Mouse (Mus musculus): ENCODE data around the gene Rab12. TPM values are rescaled to one million over a fixed set of nuclear protein-coding genes. Genes with fewer than 3 reads are reported as not detected.

The Rab12 gene
- polyA plus RNA-seq, 1 experiment from 2014 or later: 58.9 TPM

DNA sequence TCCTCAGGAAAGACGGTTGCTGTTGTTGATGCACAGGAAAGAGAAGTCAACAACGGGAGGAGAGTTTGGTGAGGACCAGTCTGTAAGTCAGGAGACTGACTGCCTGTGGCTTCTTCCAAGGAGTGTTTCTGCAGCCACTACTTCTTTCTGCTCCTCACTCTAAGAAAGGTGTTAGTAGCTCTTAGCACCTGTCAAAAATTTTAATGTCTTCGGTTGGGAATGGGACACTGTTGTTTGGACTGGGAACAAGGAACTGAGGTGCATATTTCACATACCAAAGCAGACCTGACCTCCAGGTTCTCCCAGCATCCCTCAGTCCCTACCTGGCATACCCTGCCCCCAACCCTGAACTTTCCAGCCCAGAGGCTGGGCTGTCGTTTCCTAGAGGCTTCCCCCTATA, 48.3 kb downstream of the Rab12 start:
- Histone ChIP-seq H3K36me3 (no peaks in the 10 kb centered on the region), H3K9ac (no peak overlapping the region), H3K27me3 (no peaks in the 10 kb centered on the region), H3K27ac (no peak overlapping the region), H3K9me3 (no peaks in the 10 kb centered on the region), H3K4me2 (no peak overlapping the region), H3K4me1 (no peaks in the 10 kb centered on the region), H3K4me3 (no peak overlapping the region)
- ATAC-seq (ENCODE audit: borderline replicate concordance, extremely low read depth, low FRiP score, low TSS enrichment): no peak
- WGBS: 61% methylated on average over 4 of the region's 4 CpGs

DNA sequence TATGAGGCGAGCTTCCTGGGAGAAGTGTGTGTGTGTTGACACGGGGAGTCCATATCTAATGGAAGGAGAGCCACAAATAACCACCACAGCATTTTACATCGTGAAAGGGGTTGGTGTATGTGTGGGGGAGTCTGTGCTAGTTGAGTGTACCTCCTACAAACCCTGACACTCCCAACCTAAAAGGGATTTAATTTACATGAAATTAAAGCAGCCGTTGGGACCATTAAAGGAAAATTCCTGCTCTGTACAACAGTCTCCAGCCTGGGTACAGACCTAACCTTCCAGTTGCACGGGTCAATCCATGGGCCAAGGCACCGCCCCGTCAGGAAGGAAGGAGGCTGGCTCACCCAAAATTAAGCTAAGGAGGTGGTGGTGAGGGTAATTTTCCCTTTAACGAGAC, 49.5 kb downstream of the Rab12 start:
- no peak overlapping the region for H3K4me3 ChIP-seq
- H3K27ac ChIP-seq: no peak overlapping the region
- H3K4me2 ChIP-seq: no peak overlapping the region
- ATAC-seq (ENCODE audit: borderline replicate concordance, extremely low read depth, low FRiP score, low TSS enrichment): no peak
- no peaks in the 10 kb centered on the region for H3K9me3 ChIP-seq
- 53% methylated on average over 8 of the region's 8 CpGs for WGBS
- no peaks in the 10 kb centered on the region for H3K36me3 ChIP-seq
- no peaks in the 10 kb centered on the region for H3K27me3 ChIP-seq
- no peaks in the 10 kb centered on the region for H3K4me1 ChIP-seq
- no peak overlapping the region for H3K9ac ChIP-seq

DNA sequence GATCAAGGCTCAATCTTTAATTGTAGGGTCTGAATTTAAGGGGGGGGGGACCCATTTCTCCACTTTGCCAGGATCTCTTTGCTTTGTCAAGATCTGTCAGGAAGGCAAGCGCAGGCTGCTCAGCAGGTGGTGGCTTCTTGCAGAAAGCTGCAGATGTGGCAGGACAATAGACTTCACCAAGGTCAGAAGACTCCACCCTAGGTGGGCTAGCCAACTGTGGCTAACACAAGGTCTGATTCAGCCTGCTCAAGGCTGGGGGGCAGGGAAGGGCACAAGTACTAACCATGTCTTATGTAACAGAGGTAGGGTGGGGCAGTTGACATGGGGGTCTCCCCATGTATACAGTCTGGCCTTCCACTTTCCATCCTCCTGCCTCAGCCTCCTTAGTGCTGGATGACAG, 62.3 kb downstream of the Rab12 start:
- 85% methylated on average over 1 of the region's 1 CpGs for WGBS
- no peaks in the 10 kb centered on the region for H3K9me3 ChIP-seq

DNA sequence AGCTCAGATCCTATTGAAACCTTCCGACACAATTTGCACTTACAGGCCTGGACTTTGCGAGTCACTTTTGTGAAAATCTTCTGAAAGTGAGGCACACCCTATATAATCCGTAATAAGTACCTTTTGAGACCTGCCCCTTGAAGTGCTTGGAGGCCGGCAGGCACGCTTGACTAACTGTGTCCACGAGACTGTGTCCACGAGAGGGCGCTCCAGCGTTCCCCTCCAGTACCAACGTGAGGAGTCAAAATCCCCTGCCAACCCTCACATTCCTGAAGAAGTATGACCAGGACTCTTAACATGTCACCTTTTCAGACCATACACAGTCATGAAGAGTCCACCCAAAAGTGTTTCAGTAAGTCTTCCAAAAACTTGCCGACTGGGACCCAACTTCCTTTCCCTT, 68.4 kb downstream of the Rab12 start:
- WGBS: 2% methylated on average over 11 of the region's 11 CpGs

More for the DNA sequence above, 62.3 kb downstream of the Rab12 start:
- Histone ChIP-seq H3K36me3 (no peaks in the 10 kb centered on the region), H3K27me3 (peaks cover 5% of the 10 kb centered on the region; the same call in 1 of the 2 replicates), H3K4me2 (no peak overlapping the region), H3K4me3 (no peak overlapping the region), H3K9ac (no peak overlapping the region), H3K27ac (no peak overlapping the region), H3K4me1 (no peaks in the 10 kb centered on the region)
- no peak for ATAC-seq (ENCODE audit: borderline replicate concordance, extremely low read depth, low FRiP score, low TSS enrichment)

DNA sequence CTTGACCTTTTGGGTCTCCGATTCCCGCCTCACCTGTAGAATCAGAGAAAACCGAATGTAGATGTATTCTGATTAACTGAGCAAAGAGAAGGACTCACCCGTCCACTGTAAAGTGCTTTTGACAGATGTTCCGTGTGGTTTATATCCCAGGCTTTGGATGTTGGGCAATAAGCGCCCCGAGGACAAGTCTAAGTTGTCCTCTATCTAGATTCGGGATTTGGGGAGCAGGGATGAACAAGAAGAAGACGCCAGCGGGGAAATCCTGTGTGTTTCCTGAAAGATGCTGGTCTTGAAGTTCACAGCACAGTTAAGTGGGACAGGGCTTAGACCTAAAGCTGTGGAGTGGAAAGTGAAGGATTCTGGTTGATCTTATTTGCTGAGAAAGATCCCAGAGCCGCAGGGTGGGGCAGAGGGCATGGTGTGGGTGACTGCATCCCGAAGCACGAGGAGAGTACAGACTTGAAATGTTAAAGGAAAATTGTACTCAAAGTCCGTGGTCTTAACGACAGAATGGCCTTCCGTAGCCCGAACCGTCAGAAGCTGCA, 68.9 kb downstream of the Rab12 start:
- Histone ChIP-seq H3K9ac (peak overlapping the region; percentile 81), H3K4me3 (peak overlapping the region; percentile 85), H3K4me1 (peaks cover 40% of the 10 kb centered on the region), H3K36me3 (no peaks in the 10 kb centered on the region), H3K9me3 (no peaks in the 10 kb centered on the region), H3K4me2 (peak overlapping the region; percentile 98), H3K27me3 (peaks cover 30% of the 10 kb centered on the region), H3K27ac (0 out of 2 replicates have a peak overlapping the region, but pooled peaks have one; percentile 83)
- 4% methylated on average over 18 of the region's 18 CpGs for WGBS
- no peak for ATAC-seq (ENCODE audit: borderline replicate concordance, extremely low read depth, low FRiP score, low TSS enrichment)

More for the DNA sequence above, 68.4 kb downstream of the Rab12 start:
- H3K27me3 ChIP-seq: peaks cover 30% of the 10 kb centered on the region
- peaks cover 35% of the 10 kb centered on the region for H3K4me1 ChIP-seq
- no peaks in the 10 kb centered on the region for H3K36me3 ChIP-seq
- peak overlapping the region; percentile 98 for H3K4me2 ChIP-seq
- no peaks in the 10 kb centered on the region for H3K9me3 ChIP-seq
- 0 out of 2 replicates have a peak overlapping the region, but pooled peaks have one; percentile 81 for H3K9ac ChIP-seq
- no peak overlapping the region for H3K27ac ChIP-seq
- no peak for ATAC-seq (ENCODE audit: borderline replicate concordance, extremely low read depth, low FRiP score, low TSS enrichment)
- peak overlapping the region; percentile 85 for H3K4me3 ChIP-seq

DNA sequence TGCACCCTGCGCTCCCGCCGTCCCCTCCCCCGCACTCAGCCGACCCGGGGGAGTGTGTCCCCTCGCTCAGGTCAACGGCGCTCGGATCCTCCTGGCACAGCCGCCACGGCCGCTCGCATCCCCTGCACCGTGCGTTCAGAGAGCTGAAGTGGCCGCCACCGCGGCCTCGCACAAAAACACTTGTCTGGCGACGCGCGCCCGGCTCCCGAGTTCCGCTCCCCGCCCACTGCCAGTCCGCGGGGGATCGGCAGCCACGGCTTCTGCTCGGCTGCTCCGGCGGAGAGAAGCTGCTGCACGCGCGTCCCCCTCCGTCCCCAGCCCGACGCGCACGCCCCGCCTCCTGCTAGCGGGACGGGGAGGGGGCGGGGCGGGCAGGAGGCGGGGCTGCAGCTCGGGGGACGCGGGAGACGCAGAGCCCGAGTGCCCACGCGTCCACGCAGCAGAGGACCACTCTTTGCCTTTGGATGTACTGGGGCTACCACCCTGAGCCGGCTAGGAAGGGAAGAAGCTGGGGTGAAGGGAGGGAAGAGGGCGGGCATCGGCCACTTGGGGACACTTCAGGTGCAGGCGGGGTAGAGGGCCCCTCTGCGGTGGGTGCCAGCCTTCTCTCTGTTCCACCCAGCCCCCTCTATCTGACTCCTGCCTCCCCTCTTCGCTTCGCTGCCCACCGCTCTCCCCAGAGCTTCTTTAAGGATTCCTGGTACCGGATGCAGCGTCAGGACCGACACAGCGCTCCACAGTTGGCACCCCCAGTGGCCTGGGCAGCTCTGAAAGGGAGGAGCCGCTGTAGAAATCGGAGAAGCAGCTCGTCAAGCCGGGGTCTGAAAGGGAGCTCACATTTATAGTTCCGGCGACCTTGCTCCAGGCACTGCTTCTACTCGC, 69.8 kb downstream of the Rab12 start, which contains the start of gene Mtcl1:
Gene Mtcl1, minus strand, starts transcription at position 291 of the 882 bp plus-strand sequence.
- WGBS: under 1% methylated on average over 76 of the region's 76 CpGs
- peak within 1 kb of the TSS; percentile 81 for H3K9ac ChIP-seq
- H3K36me3 ChIP-seq: no peaks in the 10 kb centered on the region
- H3K9me3 ChIP-seq: no peaks in the 10 kb centered on the region
- peak; percentile 85 for ATAC-seq (ENCODE audit: borderline replicate concordance, extremely low read depth, low FRiP score, low TSS enrichment)
- H3K4me2 ChIP-seq: peak within 1 kb of the TSS; percentile 98
- H3K4me1 ChIP-seq: peaks cover 43% of the 10 kb centered on the region
- H3K27me3 ChIP-seq: peaks cover 30% of the 10 kb centered on the region
- peak within 1 kb of the TSS; percentile 83 for H3K27ac ChIP-seq
- peak within 1 kb of the TSS; percentile 85 for H3K4me3 ChIP-seq

DNA sequence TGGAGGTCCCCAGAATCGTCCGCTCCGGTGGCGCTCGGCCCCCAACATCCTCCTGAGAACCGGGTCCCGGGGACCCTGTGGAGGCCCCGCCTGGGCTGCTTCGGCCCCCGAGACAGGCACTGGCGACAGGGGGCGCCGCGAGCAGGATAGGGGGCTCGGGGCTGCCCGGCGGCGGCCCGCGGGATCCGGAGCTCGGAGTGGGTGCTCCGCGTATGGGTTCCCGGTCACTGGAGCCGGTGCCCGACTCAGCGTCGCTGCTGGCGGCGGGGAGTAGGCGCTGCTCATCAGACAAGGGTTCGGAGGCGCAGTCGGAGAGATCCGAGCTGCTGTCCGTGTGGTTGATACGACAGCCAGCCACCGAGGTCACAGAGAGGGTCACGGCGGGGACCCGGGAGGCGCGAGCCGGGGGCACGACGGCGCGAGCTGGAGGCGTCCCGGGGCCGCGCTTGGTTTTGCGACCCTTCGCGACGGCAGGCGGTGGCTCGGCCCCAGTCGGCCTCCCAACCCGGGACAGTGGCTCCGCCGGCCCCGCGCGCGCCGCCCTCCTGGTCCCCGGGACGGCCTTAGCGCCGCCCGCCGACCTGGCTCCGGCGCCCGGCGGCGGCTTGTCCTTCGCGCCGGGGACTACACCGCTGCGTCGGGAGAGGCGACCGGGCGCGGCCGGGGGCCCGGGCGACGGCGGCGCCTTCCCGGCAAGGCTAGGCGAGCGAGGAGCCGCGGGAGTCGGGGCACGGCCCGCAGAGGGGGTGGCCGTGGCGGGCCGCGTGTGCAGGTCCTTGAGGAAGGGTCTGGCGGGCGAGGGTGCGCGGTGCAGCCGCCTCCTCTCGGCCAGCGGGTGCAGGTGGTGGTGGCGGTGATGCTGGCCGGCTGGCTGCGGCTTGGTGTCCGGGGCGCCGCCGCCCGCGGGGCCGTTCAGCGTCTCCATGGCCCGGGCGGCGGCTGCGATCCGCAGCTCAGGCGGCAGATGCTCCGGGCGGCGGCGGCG, 70.8 kb downstream of the Rab12 start:
- H3K36me3 ChIP-seq: no peaks in the 10 kb centered on the region
- peak; percentile 28 for ATAC-seq (ENCODE audit: borderline replicate concordance, extremely low read depth, low FRiP score, low TSS enrichment)
- peak overlapping the region; percentile 81 for H3K9ac ChIP-seq
- peaks cover 30% of the 10 kb centered on the region for H3K27me3 ChIP-seq
- peak overlapping the region; percentile 83 for H3K27ac ChIP-seq
- peak overlapping the region; percentile 85 for H3K4me3 ChIP-seq
- WGBS: under 1% methylated on average over 103 of the region's 136 CpGs
- H3K4me1 ChIP-seq: peaks cover 51% of the 10 kb centered on the region
- peak overlapping the region; percentile 98 for H3K4me2 ChIP-seq
- H3K9me3 ChIP-seq: no peaks in the 10 kb centered on the region

DNA sequence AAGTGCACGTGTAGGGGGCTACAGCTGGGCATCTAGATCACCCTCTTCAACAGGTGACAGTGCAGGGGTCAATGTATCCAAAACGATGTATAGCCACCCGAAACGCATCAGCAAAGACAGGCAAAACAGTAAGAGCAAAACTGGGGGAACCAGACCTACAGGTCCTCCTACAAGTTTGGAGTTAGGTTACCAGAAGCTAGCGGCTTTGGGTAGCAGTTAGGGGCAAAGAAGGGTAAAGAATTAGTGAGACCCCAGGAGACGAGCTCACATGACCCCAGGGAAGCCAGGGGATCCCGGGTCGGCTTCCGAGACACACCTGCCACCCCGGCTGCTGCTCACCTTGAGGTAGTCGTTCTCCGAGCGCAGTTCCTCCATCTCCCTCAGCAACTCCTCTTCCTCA, 71.6 kb downstream of the Rab12 start:
- Histone ChIP-seq H3K36me3 (no peaks in the 10 kb centered on the region), H3K4me1 (peaks cover 53% of the 10 kb centered on the region), H3K27me3 (peaks cover 30% of the 10 kb centered on the region), H3K4me2 (peak overlapping the region; percentile 98), H3K4me3 (peak overlapping the region; percentile 85), H3K9me3 (no peaks in the 10 kb centered on the region), H3K9ac (peak overlapping the region; percentile 81), H3K27ac (no peak overlapping the region)
- 1% methylated on average over 13 of the region's 13 CpGs for WGBS
- ATAC-seq (ENCODE audit: borderline replicate concordance, extremely low read depth, low FRiP score, low TSS enrichment): no peak

DNA sequence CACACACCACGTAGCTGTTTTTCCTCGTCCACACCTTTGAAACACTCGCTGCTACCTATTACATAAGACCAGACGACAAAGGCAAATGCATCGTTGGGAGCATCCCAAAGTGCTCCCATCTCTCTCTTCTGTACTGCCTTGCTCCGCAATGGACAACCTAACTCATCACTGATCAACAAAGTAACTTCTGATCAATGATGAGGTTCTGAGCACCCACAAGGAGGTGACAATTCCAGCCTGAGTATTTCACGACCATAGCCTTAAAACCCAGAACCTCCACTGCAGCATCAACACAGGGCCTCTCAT, 72.6 kb downstream of the Rab12 start:
- H3K27me3 ChIP-seq: peaks cover 23% of the 10 kb centered on the region
- H3K4me3 ChIP-seq: peak overlapping the region; percentile 85
- no peaks in the 10 kb centered on the region for H3K9me3 ChIP-seq
- WGBS: 44% methylated on average over 7 of the region's 7 CpGs
- H3K9ac ChIP-seq: peak overlapping the region; percentile 1; the same call in 1 of the 2 replicates
- peaks cover 53% of the 10 kb centered on the region for H3K4me1 ChIP-seq
- no peak overlapping the region for H3K27ac ChIP-seq
- no peaks in the 10 kb centered on the region for H3K36me3 ChIP-seq
- no peak for ATAC-seq (ENCODE audit: borderline replicate concordance, extremely low read depth, low FRiP score, low TSS enrichment)
- peak overlapping the region; percentile 98 for H3K4me2 ChIP-seq

DNA sequence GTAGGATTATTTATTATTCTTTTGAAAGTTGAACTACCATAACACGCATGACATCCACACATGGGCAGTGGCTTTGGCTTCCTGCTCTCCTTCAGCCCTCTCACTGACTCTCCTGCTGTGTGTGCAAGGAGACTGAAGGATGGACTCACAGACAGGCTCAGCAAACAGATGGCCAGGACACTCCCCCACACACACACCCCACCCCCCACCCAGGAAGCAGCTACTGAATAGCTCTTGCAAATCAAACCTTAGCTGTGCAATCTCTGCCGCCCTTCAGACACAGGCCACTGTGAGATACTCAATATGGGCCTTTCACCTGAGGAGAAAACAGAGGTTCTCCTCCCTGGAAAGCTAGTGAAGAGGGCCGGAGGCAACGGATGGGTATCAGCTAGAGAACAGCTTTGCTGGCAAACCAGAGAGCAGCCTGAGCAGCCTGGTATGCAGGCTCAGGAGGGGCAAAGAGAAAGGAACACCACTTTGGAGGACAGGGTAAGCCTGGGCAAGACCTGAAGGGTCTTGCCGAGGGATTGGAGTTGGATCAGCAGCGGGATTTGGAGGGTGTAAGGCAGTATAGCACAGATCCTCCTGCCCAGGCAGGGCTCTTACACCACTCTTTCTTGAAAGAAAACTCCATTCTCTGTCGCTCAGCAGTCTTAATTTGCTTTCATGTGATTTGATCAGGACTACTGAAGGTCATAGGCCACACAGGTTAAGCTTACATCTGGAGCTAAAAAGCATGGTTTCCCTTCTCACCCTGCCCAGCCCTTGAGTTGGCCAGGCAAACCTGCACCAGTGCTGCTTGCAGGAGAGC, 73.1 kb downstream of the Rab12 start:
- H3K4me3 ChIP-seq: peak overlapping the region; percentile 85
- H3K4me1 ChIP-seq: peaks cover 51% of the 10 kb centered on the region
- no peak overlapping the region for H3K27ac ChIP-seq
- peak overlapping the region; percentile 6 for H3K9ac ChIP-seq
- peak overlapping the region; percentile 98 for H3K4me2 ChIP-seq
- 44% methylated on average over 7 of the region's 7 CpGs for WGBS
- H3K9me3 ChIP-seq: no peaks in the 10 kb centered on the region
- no peak for ATAC-seq (ENCODE audit: borderline replicate concordance, extremely low read depth, low FRiP score, low TSS enrichment)
- H3K36me3 ChIP-seq: no peaks in the 10 kb centered on the region
- H3K27me3 ChIP-seq: peaks cover 20% of the 10 kb centered on the region

Measured in lung, embryonic 15.5 days (tissue).